Mouse (Mus musculus) lung, embryonic 16.5 days (tissue): Measurements from ENCODE around the gene Irgm1. TPM values are rescaled to one million over a fixed set of nuclear protein-coding genes. Genes with fewer than 3 reads are reported as not detected.

Experiments
- ATAC-seq: fragments of 200-750 bp; cut with Nextera tagmentation; 2 replicates; pipeline ENCODE4 v1.8.0; 2017; ENCODE audit warnings: low read depth, mild to moderate bottlenecking, moderate library complexity
- H3K27ac ChIP-seq: fragments of 300-500 bp; sonication (generic); 2 replicates; pipeline ENCODE4 v1.5.1; 2014; ENCODE audit warnings: mild to moderate bottlenecking, control low read depth, low read length
- H3K27me3 ChIP-seq: fragments of 300-500 bp; sonication (generic); 2 replicates; pipeline ENCODE4 v1.6.1; 2014; ENCODE audit warnings: low read depth, low read length, mixed read lengths; ENCODE audit not compliant: control insufficient read depth, insufficient read depth
- H3K36me3 ChIP-seq: fragments of 300-500 bp; sonication (generic); 2 replicates; pipeline ENCODE4 v1.6.1; 2014; ENCODE audit warnings: low read length; ENCODE audit not compliant: control insufficient read depth, insufficient read depth
- H3K4me1 ChIP-seq: fragments of 300-500 bp; sonication (generic); replicated peaks from 2 replicates; pipeline ENCODE4 v1.6.1; 2014; ENCODE audit warnings: low read length, mixed read lengths; ENCODE audit not compliant: control insufficient read depth, insufficient read depth
- H3K4me2 ChIP-seq: fragments of 300-500 bp; sonication (generic); 2 replicates; pipeline ENCODE4 v1.6.1; 2014; ENCODE audit warnings: low read depth, low read length, control low read depth
- H3K4me3 ChIP-seq: fragments of 300-500 bp; sonication (generic); 2 replicates; pipeline ENCODE4 v1.5.1; 2014; ENCODE audit warnings: mild to moderate bottlenecking, low read length, control low read depth
- H3K9ac ChIP-seq: fragments of 300-500 bp; sonication (generic); 2 replicates; pipeline ENCODE4 v1.6.1; 2014; ENCODE audit warnings: low read length, control low read depth
- H3K9me3 ChIP-seq: fragments of 300-500 bp; sonication (generic); 2 replicates; pipeline ENCODE4 v1.6.1; 2016; ENCODE audit warnings: low read length; ENCODE audit not compliant: control insufficient read depth
- WGBS: fragments of 180-500 bp; shearing (Covaris S2); extraction: QIAGEN DNeasy Blood & Tissue Kit; methylation state at CpG from one replicate; pipeline ENCODE4 v1.1.7; 2014; 5-methylcytosine and 5-hydroxymethylcytosine counted together
- polyA plus RNA-seq: library from polyadenylated mRNA; unstranded; fragments of >200 nt; fragmentation: Nextera tagmentation; extraction: Ambion mirVana; gene quantifications from 2 replicates; pipeline ENCODE4 v1.2.1, GENCODE M21; 2015

The Irgm1 gene
- polyA plus RNA-seq, 1 experiment from 2014 or later, result 10.6 TPM

GRCm38 (mm10) chr11:48863808-48864207 is 7.7 kb downstream of the Irgm1 start:
- Histone ChIP-seq H3K27me3 (no peaks in the 10 kb centered on the region; the same call in 1 of the 2 replicates), H3K4me3 (no peak overlapping the region), H3K9ac (no peak overlapping the region), H3K9me3 (no peaks in the 10 kb centered on the region), H3K4me1 (peaks cover under 1% of the 10 kb centered on the region), H3K36me3 (no peaks in the 10 kb centered on the region), H3K4me2 (no peak overlapping the region), H3K27ac (no peak overlapping the region)
- WGBS, result 91% methylated on average over 3 of the region's 3 CpGs
- no peak for ATAC-seq

GRCm38 (mm10) chr11:48862784-48863319 is 8.6 kb downstream of the Irgm1 start:
- no peaks in the 10 kb centered on the region for H3K9me3 ChIP-seq
- H3K27me3 ChIP-seq, result no peaks in the 10 kb centered on the region; the same call in 1 of the 2 replicates
- no peak for ATAC-seq
- H3K4me1 ChIP-seq, result peaks cover 11% of the 10 kb centered on the region; the same call in 1 of the 2 replicates
- H3K4me2 ChIP-seq, result no peak overlapping the region
- H3K36me3 ChIP-seq, result no peaks in the 10 kb centered on the region
- WGBS, result 54% methylated on average over 1 of the region's 1 CpGs
- H3K4me3 ChIP-seq, result no peak overlapping the region
- no peak overlapping the region for H3K27ac ChIP-seq
- H3K9ac ChIP-seq, result no peak overlapping the region

- H3K4me3 ChIP-seq, result no peak overlapping the region; the same call in 1 of the 2 replicates
- H3K9me3 ChIP-seq, result no peaks in the 10 kb centered on the region
- no peak for ATAC-seq
- H3K4me2 ChIP-seq, result peak overlapping the region; percentile 88
- no peaks in the 10 kb centered on the region; the same call in 1 of the 2 replicates for H3K27me3 ChIP-seq
- H3K9ac ChIP-seq, result no peak overlapping the region
- WGBS, result under 1% methylated on average over 6 of the region's 6 CpGs
- no peaks in the 10 kb centered on the region for H3K36me3 ChIP-seq
- H3K4me1 ChIP-seq, result peaks cover 22% of the 10 kb centered on the region; the same call in 1 of the 2 replicates
- no peak overlapping the region for H3K27ac ChIP-seq
These were observed 12.5 kb downstream of the Irgm1 start for GRCm38 (mm10) chr11:48859014-48859413.

GRCm38 (mm10) chr11:48853474-48854180 is 17.9 kb downstream of the Irgm1 start:
- Histone ChIP-seq H3K27me3 (no peaks in the 10 kb centered on the region), H3K27ac (0 out of 2 replicates have a peak overlapping the region, but pooled peaks have one; percentile 40), H3K9me3 (0 out of 2 replicates have a peak, but pooled peaks cover 2% of the 10 kb centered on the region), H3K9ac (peak overlapping the region; percentile 65), H3K36me3 (no peaks in the 10 kb centered on the region), H3K4me2 (peak overlapping the region; percentile 67), H3K4me3 (peak overlapping the region; percentile 64), H3K4me1 (peaks cover 22% of the 10 kb centered on the region)
- ATAC-seq, result peak; percentile 56
- 0% methylated on average over 31 of the region's 31 CpGs for WGBS

GRCm38 (mm10) chr11:48852624-48853473 is 18.6 kb downstream of the Irgm1 start:
- peaks cover 14% of the 10 kb centered on the region for H3K4me1 ChIP-seq
- H3K27me3 ChIP-seq, result no peaks in the 10 kb centered on the region
- 0 out of 2 replicates have a peak, but pooled peaks have one; percentile 4 for ATAC-seq
- H3K9me3 ChIP-seq, result 0 out of 2 replicates have a peak, but pooled peaks cover 2% of the 10 kb centered on the region
- peak overlapping the region; percentile 64 for H3K4me3 ChIP-seq
- H3K4me2 ChIP-seq, result peak overlapping the region; percentile 67
- no peaks in the 10 kb centered on the region for H3K36me3 ChIP-seq
- H3K9ac ChIP-seq, result peak overlapping the region; percentile 52
- WGBS, result 8% methylated on average over 23 of the region's 23 CpGs
- H3K27ac ChIP-seq, result no peak overlapping the region

- H3K4me2 ChIP-seq, result no peak overlapping the region
- H3K4me3 ChIP-seq, result no peak overlapping the region
- 79% methylated on average over 4 of the region's 4 CpGs for WGBS
- no peak for ATAC-seq
- peaks cover 14% of the 10 kb centered on the region for H3K4me1 ChIP-seq
- 0 out of 2 replicates have a peak, but pooled peaks cover 2% of the 10 kb centered on the region for H3K9me3 ChIP-seq
- no peak overlapping the region for H3K9ac ChIP-seq
- H3K27ac ChIP-seq, result no peak overlapping the region
- no peaks in the 10 kb centered on the region for H3K36me3 ChIP-seq
- no peaks in the 10 kb centered on the region for H3K27me3 ChIP-seq
These were observed 19.3 kb downstream of the Irgm1 start for GRCm38 (mm10) chr11:48852190-48852589.

- 73% methylated on average over 4 of the region's 4 CpGs for WGBS
- ATAC-seq, result no peak
These were observed 20.1 kb downstream of the Irgm1 start for GRCm38 (mm10) chr11:48851270-48851995.

GRCm38 (mm10) chr11:48850240-48850639 is 21.2 kb downstream of the Irgm1 start:
- WGBS, result 13% methylated on average over 2 of the region's 2 CpGs
- Histone ChIP-seq H3K4me1 (peaks cover 11% of the 10 kb centered on the region), H3K27me3 (no peaks in the 10 kb centered on the region), H3K27ac (no peak overlapping the region), H3K9ac (no peak overlapping the region), H3K4me2 (no peak overlapping the region), H3K4me3 (no peak overlapping the region), H3K36me3 (no peaks in the 10 kb centered on the region), H3K9me3 (0 out of 2 replicates have a peak, but pooled peaks cover 2% of the 10 kb centered on the region)
- ATAC-seq, result no peak

More at GRCm38 (mm10) chr11:48851270-48851995, 20.1 kb downstream of the Irgm1 start:
- Histone ChIP-seq H3K27me3 (no peaks in the 10 kb centered on the region), H3K4me2 (no peak overlapping the region), H3K4me1 (peaks cover 11% of the 10 kb centered on the region), H3K27ac (no peak overlapping the region), H3K9ac (no peak overlapping the region), H3K9me3 (0 out of 2 replicates have a peak, but pooled peaks cover 2% of the 10 kb centered on the region), H3K4me3 (no peak overlapping the region), H3K36me3 (no peaks in the 10 kb centered on the region)
